Mouse (Mus musculus): ENCODE measurements around the gene Opa3.

DNA sequence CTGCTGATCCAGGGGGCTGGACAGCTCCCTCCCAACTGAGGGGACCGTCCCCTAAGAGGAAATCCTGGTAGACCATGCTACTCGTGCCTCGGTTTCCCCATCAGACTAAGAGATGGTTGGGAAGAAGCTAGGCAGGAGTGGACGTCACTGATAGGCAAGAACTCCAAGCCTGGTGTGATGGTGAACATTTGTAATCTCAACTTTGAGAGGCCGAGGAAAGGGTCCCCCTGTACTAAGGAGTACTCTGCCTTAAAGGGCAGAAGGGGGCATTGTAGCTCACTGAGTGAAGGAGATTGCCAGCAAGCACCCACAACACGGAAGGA lies 77.2 kb downstream of the Opa3 start:
- TF ChIP-seq CTCF (IDR thresholded peaks at IDR 0.05; ENCODE audit: control insufficient read depth, insufficient read depth, insufficient read length): no peak
- TF ChIP-seq MYOG (IDR thresholded peaks at IDR 0.05; ENCODE audit: control insufficient read depth, extremely low read depth, insufficient read length): no peak
- TF ChIP-seq USF1 (IDR thresholded peaks at IDR 0.05; ENCODE audit: low read depth): no peak
- no peak for TF ChIP-seq MAX (IDR thresholded peaks at IDR 0.05)
- no peak for TF ChIP-seq MYOD1 (IDR thresholded peaks at IDR 0.05; ENCODE audit: control insufficient read depth, insufficient read length, low read depth)
